Mouse (Mus musculus): ENCODE data around the gene Zfp729b.
A peak's percentile ranks its signal among the peaks of the same experiment; 100 is the strongest.

The Zfp729b gene

GRCm38 (mm10) chr13:67609066-67609876 lies at the start of gene Zfp729b:
Gene Zfp729b (minus strand): TSS chr13:67609707.
- DNase-seq (ENCODE audit: low spot score in 2 of 2), result peak; percentile 83 to 87

- DNase-seq (ENCODE audit: low spot score in 2 of 2), result no peak
These were observed 43.0 kb upstream of the Zfp729b start for GRCm38 (mm10) chr13:67652496-67652895.

GRCm38 (mm10) chr13:67637294-67638007 lies 27.9 kb upstream of the Zfp729b start, which contains the start of the genes Gm49345 and Zfp729a:
Gene Gm49345 (minus strand): TSS chr13:67637769.
Gene Zfp729a (minus strand): TSS chr13:67637791.
- peak; percentile 67 to 75 for DNase-seq (ENCODE audit: low spot score in 2 of 2)

- DNase-seq (ENCODE audit: low spot score in 2 of 2), result no peak
These were observed 601 bp upstream of the Zfp729b start for GRCm38 (mm10) chr13:67610108-67610507.

- DNase-seq (ENCODE audit: low spot score in 2 of 2), result no peak
These were observed 36.8 kb downstream of the Zfp729b start for GRCm38 (mm10) chr13:67572591-67573189.

- DNase-seq (ENCODE audit: low spot score in 2 of 2), result no peak
These were observed 55.8 kb downstream of the Zfp729b start, which contains the start of gene Zfp748 for GRCm38 (mm10) chr13:67553730-67554129. Gene Zfp748 (minus strand): TSS chr13:67553830.

- DNase-seq (ENCODE audit: low spot score in 2 of 2), result peak; percentile 77 to 79
These were observed 56.8 kb downstream of the Zfp729b start for GRCm38 (mm10) chr13:67552505-67553346.

GRCm38 (mm10) chr13:67545941-67546340 lies 63.6 kb downstream of the Zfp729b start:
- no peak for DNase-seq (ENCODE audit: low spot score in 2 of 2)

All from thymus, postnatal 10 days (tissue).